Mouse (Mus musculus) embryonic fibroblast, embryonic 13.5 days (primary cell): ENCODE measurements around the gene Gm29609.

Source experiments
- CTCF ChIP-seq: IDR thresholded peaks from 2 replicates; pipeline ENCODE4 v1.5.1; 2011; ENCODE audit warnings: mild to moderate bottlenecking, control low read depth, low read length, moderate library complexity, borderline replicate concordance; ENCODE audit not compliant: insufficient read depth
- POLR2A ChIP-seq: IDR thresholded peaks from 2 replicates; pipeline ENCODE4 v1.6.1; 2011; ENCODE audit warnings: low read depth, mild to moderate bottlenecking, control low read depth, low read length, moderate library complexity

GRCm38 (mm10) chr5:31190201-31190600 lies 10.5 kb upstream of the Gm29609 start:
- TF ChIP-seq CTCF, result no peak
- TF ChIP-seq POLR2A, result no peak
